Mouse (Mus musculus) heart, postnatal 0 days (tissue): ENCODE data around the gene Gif. TPM values are rescaled to one million over a fixed set of nuclear protein-coding genes. Genes with fewer than 3 reads are reported as not detected.

Experiments used
- ATAC-seq: fragments of 200-750 bp; cut with Nextera tagmentation; 2 replicates; pipeline ENCODE4 v1.8.0; 2017; ENCODE audit warnings: low read depth, moderate number of reproducible peaks, moderate library complexity; ENCODE audit not compliant: insufficient read depth
- DNase-seq: peaks from one replicate; pipeline ENCODE4 v3.0.0-alpha.2; 2016; ENCODE audit warnings: low spot score
- H3K27ac ChIP-seq: fragments of 300-500 bp; sonication (generic); 2 replicates; pipeline ENCODE4 v1.5.1; 2014; ENCODE audit warnings: low read depth, mild to moderate bottlenecking
- H3K27me3 ChIP-seq: fragments of 300-500 bp; sonication (generic); 2 replicates; pipeline ENCODE4 v1.6.1; 2014; ENCODE audit warnings: low read length, mixed read lengths; ENCODE audit not compliant: control insufficient read depth, insufficient read depth
- H3K36me3 ChIP-seq: fragments of 300-500 bp; sonication (generic); replicated peaks from 2 replicates; pipeline ENCODE4 v1.6.1; 2014; ENCODE audit warnings: low read length, mixed read lengths; ENCODE audit not compliant: control insufficient read depth, insufficient read depth
- H3K4me1 ChIP-seq: fragments of 300-500 bp; sonication (generic); 2 replicates; pipeline ENCODE4 v1.6.1; 2014; ENCODE audit warnings: antibody characterized with exemption; ENCODE audit not compliant: control insufficient read depth, insufficient read depth
- H3K4me2 ChIP-seq: fragments of 300-500 bp; sonication (generic); 2 replicates; pipeline ENCODE4 v1.6.1; 2014; ENCODE audit warnings: low read depth, mild to moderate bottlenecking, low read length, moderate library complexity
- H3K4me3 ChIP-seq: fragments of 300-500 bp; sonication (generic); 2 replicates; pipeline ENCODE4 v1.5.1; 2014; ENCODE audit warnings: low read depth, low read length
- H3K9ac ChIP-seq: fragments of 300-500 bp; sonication (generic); replicated peaks from 2 replicates; pipeline ENCODE4 v1.6.1; 2014; ENCODE audit warnings: low read depth, low read length, mixed read lengths
- H3K9me3 ChIP-seq: fragments of 300-500 bp; sonication (generic); replicated peaks from 2 replicates; pipeline ENCODE4 v1.6.1; 2016; ENCODE audit warnings: low read length; ENCODE audit not compliant: control insufficient read depth
- CTCF ChIP-seq: IDR thresholded peaks from 2 replicates; pipeline ENCODE4 v1.5.1; 2016; ENCODE audit warnings: antibody characterized with exemption, control low read depth, low read depth
- EP300 ChIP-seq: IDR thresholded peaks from 2 replicates; pipeline ENCODE4 v1.6.1; 2016; ENCODE audit warnings: antibody characterized with exemption, low read depth
- WGBS: fragments of 180-500 bp; shearing (Covaris S2); extraction: QIAGEN DNeasy Blood & Tissue Kit; methylation state at CpG from one replicate; pipeline ENCODE4 v1.1.7; 2014; 5-methylcytosine and 5-hydroxymethylcytosine counted together
- polyA plus RNA-seq: library from polyadenylated mRNA; unstranded; fragments of >200 nt; fragmentation: Nextera tagmentation; extraction: Ambion mirVana; gene quantifications from 2 replicates; pipeline ENCODE4 v1.2.1, GENCODE M21; 2015
- total RNA-seq: library from RNA; depleted of rRNA; stranded (reverse); fragments of >200 nt; gene quantifications from 2 replicates; pipeline ENCODE4 v1.2.3, GENCODE M21; 2014; ENCODE audit warnings: low replicate concordance; rRNA removed

Gene Gif
- total RNA-seq (not detected in 2 replicates), polyA plus RNA-seq (not detected in 2 replicates)

DNA sequence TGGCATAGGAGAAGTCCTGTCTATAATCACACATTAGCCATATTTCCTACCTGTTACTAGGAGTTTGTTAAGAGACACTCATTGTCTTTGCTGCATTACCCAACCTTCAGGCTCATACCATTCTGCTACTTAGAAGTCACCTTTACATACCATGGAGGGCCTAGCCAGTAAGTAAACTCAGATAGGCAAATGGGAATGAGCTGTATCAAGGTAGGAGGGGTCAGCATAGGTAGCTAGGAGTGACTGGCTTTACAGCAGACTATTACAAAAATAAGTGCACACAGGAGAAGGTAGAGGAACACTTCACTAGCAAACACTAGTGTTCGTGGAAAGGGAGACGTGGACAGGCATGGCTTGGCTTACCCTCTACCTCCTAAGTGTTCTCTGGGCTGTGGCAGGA, at the start of gene Gif:
Gene Gif, plus strand, starts transcription at position 257 of the 400 bp plus-strand sequence.
- Histone ChIP-seq H3K27me3 (no peaks in the 10 kb centered on the region), H3K36me3 (no peaks in the 10 kb centered on the region), H3K4me2 (no peak within 1 kb of the TSS), H3K4me1 (no peaks in the 10 kb centered on the region), H3K27ac (no peak within 1 kb of the TSS), H3K4me3 (no peak within 1 kb of the TSS), H3K9ac (no peak within 1 kb of the TSS), H3K9me3 (no peaks in the 10 kb centered on the region)
- no peak for DNase-seq
- ATAC-seq: no peak
- TF ChIP-seq EP300: no peak
- no peak for TF ChIP-seq CTCF
- 81% methylated on average over 2 of the region's 2 CpGs for WGBS

DNA sequence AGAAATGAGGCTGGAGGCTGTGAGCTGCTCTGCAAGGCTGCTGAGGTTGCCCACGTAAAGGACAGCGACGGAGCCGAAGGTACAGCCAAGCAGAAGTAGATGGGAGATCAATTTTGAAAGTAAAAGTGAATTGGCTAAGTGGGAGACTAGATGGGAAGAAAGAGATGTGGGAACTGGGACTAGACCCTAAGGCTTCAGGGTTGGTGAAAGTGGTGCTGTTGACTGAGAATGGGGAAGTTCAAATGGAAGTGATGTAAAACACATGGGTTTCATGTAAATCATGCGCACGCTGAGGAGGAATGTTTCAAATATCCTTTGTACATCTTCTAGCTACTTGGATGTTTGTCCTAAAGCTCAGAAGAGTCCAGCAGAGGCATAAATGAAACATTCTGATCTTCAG, 49.0 kb upstream of the Gif start:
- DNase-seq (no peak), ATAC-seq (no peak)
- 88% methylated on average over 6 of the region's 6 CpGs for WGBS
- H3K9ac ChIP-seq: no peak overlapping the region
- no peaks in the 10 kb centered on the region for H3K27me3 ChIP-seq
- no peak for TF ChIP-seq CTCF
- no peak for TF ChIP-seq EP300
- H3K4me1 ChIP-seq: no peaks in the 10 kb centered on the region
- no peak overlapping the region for H3K27ac ChIP-seq
- no peaks in the 10 kb centered on the region for H3K9me3 ChIP-seq
- H3K4me3 ChIP-seq: no peak overlapping the region
- H3K36me3 ChIP-seq: no peaks in the 10 kb centered on the region
- H3K4me2 ChIP-seq: no peak overlapping the region

- Histone ChIP-seq H3K4me2 (no peak overlapping the region), H3K9ac (no peak overlapping the region), H3K4me3 (no peak overlapping the region), H3K27ac (no peak overlapping the region), H3K9me3 (no peaks in the 10 kb centered on the region), H3K36me3 (no peaks in the 10 kb centered on the region), H3K27me3 (no peaks in the 10 kb centered on the region), H3K4me1 (no peaks in the 10 kb centered on the region)
- 71% methylated on average over 4 of the region's 4 CpGs for WGBS
- DNase-seq (no peak), ATAC-seq (no peak)
- TF ChIP-seq EP300: no peak
- TF ChIP-seq CTCF: no peak
Observed at GRCm38 (mm10) chr19:11712451-11712850, 34.9 kb upstream of the Gif start.

GRCm38 (mm10) chr19:11720071-11720470, 27.3 kb upstream of the Gif start:
- H3K9me3 ChIP-seq: no peaks in the 10 kb centered on the region
- WGBS: 85% methylated on average over 3 of the region's 3 CpGs

GRCm38 (mm10) chr19:11723870-11724269, 23.5 kb upstream of the Gif start:
- Histone ChIP-seq H3K9me3 (no peaks in the 10 kb centered on the region), H3K4me1 (no peaks in the 10 kb centered on the region), H3K4me3 (no peak overlapping the region), H3K9ac (no peak overlapping the region), H3K4me2 (no peak overlapping the region), H3K27ac (no peak overlapping the region), H3K27me3 (no peaks in the 10 kb centered on the region), H3K36me3 (no peaks in the 10 kb centered on the region)
- no peak for TF ChIP-seq CTCF
- TF ChIP-seq EP300: no peak
- DNase-seq: no peak
- 79% methylated on average over 2 of the region's 2 CpGs for WGBS
- no peak for ATAC-seq

More at GRCm38 (mm10) chr19:11720071-11720470, 27.3 kb upstream of the Gif start:
- H3K4me3 ChIP-seq: no peak overlapping the region
- DNase-seq (no peak), ATAC-seq (no peak)
- H3K4me1 ChIP-seq: no peaks in the 10 kb centered on the region
- no peaks in the 10 kb centered on the region for H3K27me3 ChIP-seq
- TF ChIP-seq CTCF: no peak
- TF ChIP-seq EP300: no peak
- H3K36me3 ChIP-seq: no peaks in the 10 kb centered on the region
- no peak overlapping the region for H3K9ac ChIP-seq
- H3K27ac ChIP-seq: no peak overlapping the region
- H3K4me2 ChIP-seq: no peak overlapping the region

- Histone ChIP-seq H3K36me3 (no peaks in the 10 kb centered on the region), H3K27ac (no peak overlapping the region), H3K9me3 (no peaks in the 10 kb centered on the region), H3K4me1 (no peaks in the 10 kb centered on the region), H3K4me2 (no peak overlapping the region), H3K9ac (no peak overlapping the region), H3K4me3 (no peak overlapping the region), H3K27me3 (no peaks in the 10 kb centered on the region)
- DNase-seq (no peak), ATAC-seq (no peak)
- TF ChIP-seq CTCF: no peak
- no peak for TF ChIP-seq EP300
- 76% methylated on average over 6 of the region's 6 CpGs for WGBS
Observed at GRCm38 (mm10) chr19:11724275-11724674, 23.1 kb upstream of the Gif start.
